Mouse (Mus musculus) liver, postnatal 0 days (tissue): ENCODE data around the gene Dock6.

Source experiments
- CTCF ChIP-seq: sonication (generic); IDR thresholded peaks from 2 replicates; pipeline ENCODE4 v1.5.1; 2016; ENCODE audit warnings: antibody characterized with exemption, low read depth
- EP300 ChIP-seq: IDR thresholded peaks from 2 replicates; pipeline ENCODE4 v1.6.1; 2016; ENCODE audit warnings: antibody characterized with exemption, low read depth, mild to moderate bottlenecking

DNA sequence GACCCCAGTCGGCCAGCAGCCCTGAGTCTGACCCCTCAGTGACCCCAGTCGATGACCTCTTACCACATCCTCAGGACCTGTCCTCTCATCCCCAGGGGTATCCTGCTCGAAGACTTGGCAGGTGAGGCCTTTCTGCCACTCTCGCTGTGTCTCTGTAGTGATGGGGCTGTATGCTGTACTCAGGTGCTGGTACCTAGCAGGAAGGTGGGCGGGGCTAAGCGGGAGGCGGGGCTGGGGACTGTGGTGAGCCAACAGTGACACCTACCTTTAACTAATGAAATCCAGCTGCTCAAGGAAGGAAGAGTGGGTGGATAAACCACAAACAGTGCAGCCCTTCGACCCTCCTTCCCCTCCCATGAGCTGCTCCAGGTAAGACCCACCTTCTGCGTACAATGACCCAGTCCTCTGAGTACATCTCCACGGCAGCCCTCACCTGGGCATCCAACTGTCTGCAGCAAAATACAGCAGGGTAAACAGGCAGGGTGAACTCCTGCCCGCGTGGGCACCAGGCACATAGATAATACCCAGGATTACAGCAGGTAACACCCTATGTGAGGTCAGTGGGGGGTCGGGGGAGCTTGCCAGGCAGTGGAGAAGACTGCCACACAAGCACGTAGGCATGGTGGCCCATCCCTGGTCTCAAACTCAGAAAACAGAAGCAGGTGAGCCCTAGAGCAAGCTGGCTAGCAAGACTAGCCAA, 6.9 kb downstream of the Dock6 start:
- TF ChIP-seq CTCF (peak; percentile 38), EP300 (no peak)
